Comparison of ENCODE assay signal across 26 mouse cellular contexts in the genomic region with DNA sequence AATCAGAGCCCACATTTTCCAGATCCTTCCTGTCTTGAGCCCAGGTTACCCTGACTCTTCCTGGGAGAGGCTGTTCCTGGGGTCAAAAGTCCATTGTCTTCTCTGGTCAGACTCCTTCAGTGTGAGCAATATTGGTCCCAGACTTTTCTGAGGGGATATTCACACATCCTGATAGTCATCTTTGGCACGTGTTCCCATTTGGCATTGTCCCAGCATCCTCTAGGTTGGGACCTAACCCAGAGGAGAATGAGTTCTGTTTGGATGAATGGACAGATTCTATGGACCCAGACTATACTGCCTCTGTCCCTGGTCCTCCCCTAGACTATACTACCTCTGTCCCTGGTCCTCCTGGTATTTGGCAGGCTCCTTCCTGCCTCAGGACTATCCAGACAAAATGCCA. TPM values are rescaled to one million over a fixed set of nuclear protein-coding genes. Genes with fewer than 3 reads are reported as not detected.
A peak's percentile ranks its signal among the peaks of the same experiment; 100 is the strongest.
DNase-seq lines count a peak whose midpoint lies in the region; ATAC-seq and TF ChIP-seq lines count a peak whose summit lies in the region.
"Had no signal": no experiment of that assay in that cellular context is flagged by ENCODE, and none has a peak within 500 bp of the region (broad histone marks: within the 10 kb centered on the region; RNA-seq: fewer than 3 reads in every experiment).

No protein-coding gene starts in this region.

- no peak for TF ChIP-seq CTCF in midbrain, postnatal 0 days (IDR thresholded peaks at IDR 0.05)

- no peaks in the 10 kb centered on the region for H3K27me3 ChIP-seq in forebrain, embryonic 16.5 days (replicated peaks; ENCODE audit: control insufficient read depth, insufficient read depth, low read length)
- no peaks in the 10 kb centered on the region for H3K27me3 ChIP-seq in forebrain, embryonic 10.5 days (ENCODE audit: poor library complexity, severe bottlenecking)
- H3K27me3 ChIP-seq in midbrain, postnatal 0 days (ENCODE audit: insufficient read depth, low read length): no peaks in the 10 kb centered on the region
- H3K27me3 ChIP-seq: embryonic facial prominence, embryonic 12.5 days; embryonic facial prominence, embryonic 15.5 days; forebrain, embryonic 12.5 days; forebrain, embryonic 15.5 days; heart, embryonic 13.5 days; hindbrain, embryonic 15.5 days; intestine, embryonic 15.5 days had no signal

- 57% methylated on average over 1 of the region's 1 CpGs for WGBS in forebrain, embryonic 16.5 days
- WGBS in forebrain, embryonic 10.5 days: 90% methylated on average over 1 of the region's 1 CpGs
- WGBS in midbrain, postnatal 0 days: 63% methylated on average over 1 of the region's 1 CpGs

- H3K27ac ChIP-seq in forebrain, embryonic 16.5 days (ENCODE audit: low read length): no peak overlapping the region
- no peak overlapping the region for H3K27ac ChIP-seq in forebrain, embryonic 10.5 days
- H3K27ac ChIP-seq in midbrain, postnatal 0 days (ENCODE audit: low read depth, low read length): no peak overlapping the region
- H3K27ac ChIP-seq: embryonic facial prominence, embryonic 12.5 days; embryonic facial prominence, embryonic 15.5 days; forebrain, embryonic 12.5 days; forebrain, embryonic 15.5 days; heart, adult 2 months; heart, embryonic 10.5 days; heart, embryonic 13.5 days; hindbrain, embryonic 15.5 days; intestine, embryonic 15.5 days had no signal

- no peak overlapping the region for H3K4me2 ChIP-seq in forebrain, embryonic 16.5 days (ENCODE audit: low read length)
- H3K4me2 ChIP-seq in midbrain, postnatal 0 days (ENCODE audit: low read depth, low read length, poor library complexity, severe bottlenecking): no peak overlapping the region
- H3K4me2 ChIP-seq: embryonic facial prominence, embryonic 12.5 days; embryonic facial prominence, embryonic 15.5 days; forebrain, embryonic 12.5 days; forebrain, embryonic 15.5 days; heart, embryonic 13.5 days; hindbrain, embryonic 15.5 days; intestine, embryonic 15.5 days had no signal

- ATAC-seq in cerebellum, adult (ENCODE audit: insufficient number of reproducible peaks, low FRiP score, low TSS enrichment): no peak
- 0 out of 2 replicates have a peak, but pooled peaks have one; percentile 9 for ATAC-seq in forebrain, embryonic 16.5 days
- ATAC-seq in midbrain, postnatal 0 days (ENCODE audit: low FRiP score): no peak
- ATAC-seq: CD4-positive, CD25-positive, alpha-beta regulatory T cell, adult 4 months; intestine, embryonic 15.5 days had no signal

- H3K36me3 ChIP-seq in forebrain, embryonic 16.5 days (ENCODE audit: control insufficient read depth, insufficient read depth): no peaks in the 10 kb centered on the region
- H3K36me3 ChIP-seq in forebrain, embryonic 10.5 days (replicated peaks): peaks cover 3% of the 10 kb centered on the region; the same call in 1 of the 2 replicates
- H3K36me3 ChIP-seq in midbrain, postnatal 0 days (ENCODE audit: insufficient read depth, low read length): no peaks in the 10 kb centered on the region
- H3K36me3 ChIP-seq: forebrain, embryonic 12.5 days; forebrain, embryonic 15.5 days; heart, embryonic 10.5 days; hindbrain, embryonic 15.5 days had no signal

- no peak overlapping the region for H3K4me3 ChIP-seq in forebrain, embryonic 16.5 days (replicated peaks; ENCODE audit: low read length)
- H3K4me3 ChIP-seq in forebrain, embryonic 10.5 days: no peak overlapping the region
- no peak overlapping the region for H3K4me3 ChIP-seq in midbrain, postnatal 0 days (ENCODE audit: low read depth, low read length)
- H3K4me3 ChIP-seq: embryonic facial prominence, embryonic 12.5 days; embryonic facial prominence, embryonic 15.5 days; forebrain, embryonic 12.5 days; forebrain, embryonic 15.5 days; heart, adult 2 months; heart, embryonic 10.5 days; heart, embryonic 13.5 days; hindbrain, embryonic 15.5 days; intestine, embryonic 15.5 days had no signal

- no peak overlapping the region for H3K9ac ChIP-seq in forebrain, embryonic 16.5 days (replicated peaks; ENCODE audit: low read depth, low read length)
- no peak overlapping the region for H3K9ac ChIP-seq in midbrain, postnatal 0 days (replicated peaks; ENCODE audit: low read length, poor library complexity, severe bottlenecking)
- H3K9ac ChIP-seq: embryonic facial prominence, embryonic 12.5 days; embryonic facial prominence, embryonic 15.5 days; forebrain, embryonic 12.5 days; forebrain, embryonic 15.5 days; heart, embryonic 13.5 days; hindbrain, embryonic 15.5 days; intestine, embryonic 15.5 days had no signal

- peak; percentile 48 for DNase-seq in cerebellum, adult 9-10 months
- no peak for DNase-seq in forebrain, embryonic 10.5 days (ENCODE audit: extremely low spot score, low spot score)
- peak; percentile 23 for DNase-seq in right cerebral cortex, postnatal 4 days
- no peak for DNase-seq in right cerebral cortex, postnatal 25 days
- DNase-seq in cerebellum, postnatal 25 days: peak; percentile 44 to 64
- DNase-seq in midbrain, postnatal 0 days (ENCODE audit: low spot score): no peak
- DNase-seq: adrenal gland, adult 2 months; adrenal gland, postnatal 14 days; gastrocnemius, postnatal 10 days; gastrocnemius, postnatal 36 days; heart, adult 2 months; heart, postnatal 14 days; heart, postnatal 4 days; kidney, adult 11 months had no signal

- H3K4me1 ChIP-seq in forebrain, embryonic 16.5 days (replicated peaks; ENCODE audit: control insufficient read depth, insufficient read depth, low read length): 0 out of 2 replicates have a peak, but pooled peaks cover 2% of the 10 kb centered on the region
- H3K4me1 ChIP-seq in forebrain, embryonic 10.5 days: peaks cover 12% of the 10 kb centered on the region
- no peaks in the 10 kb centered on the region for H3K4me1 ChIP-seq in midbrain, postnatal 0 days (ENCODE audit: insufficient read depth, low read length)
- H3K4me1 ChIP-seq: embryonic facial prominence, embryonic 12.5 days; forebrain, embryonic 15.5 days; hindbrain, embryonic 15.5 days; intestine, embryonic 15.5 days had no signal

- H3K9me3 ChIP-seq in forebrain, embryonic 16.5 days (ENCODE audit: control insufficient read depth, low read length): no peaks in the 10 kb centered on the region
- H3K9me3 ChIP-seq in forebrain, embryonic 10.5 days: no peaks in the 10 kb centered on the region
- H3K9me3 ChIP-seq in midbrain, postnatal 0 days (ENCODE audit: low read length): no peaks in the 10 kb centered on the region
- H3K9me3 ChIP-seq: embryonic facial prominence, embryonic 12.5 days; embryonic facial prominence, embryonic 15.5 days; forebrain, embryonic 12.5 days; forebrain, embryonic 15.5 days; heart, embryonic 10.5 days; heart, embryonic 13.5 days; hindbrain, embryonic 15.5 days; intestine, embryonic 15.5 days had no signal

RNA-seq across cellular contexts. Expression of gene Col27a1, which starts 53.8 kb away (rescaled TPM):
- 0.88 and 0.98 TPM in 2 replicates for polyA plus RNA-seq in forebrain, embryonic 16.5 days (2015; fragmentation: Nextera tagmentation; extraction: Ambion mirVana)
- polyA plus RNA-seq in forebrain, embryonic 10.5 days (2016; fragmentation: Nextera tagmentation; extraction: Ambion mirVana): 2.8 and 3.1 TPM in 2 replicates
- 3.9 and 4.8 TPM in 2 replicates for total RNA-seq in midbrain, postnatal 0 days (2014; rRNA removed)
- 0.85 and 0.88 TPM in 2 replicates for polyA plus RNA-seq in midbrain, postnatal 0 days (2015; fragmentation: Nextera tagmentation; extraction: Ambion mirVana)
- total RNA-seq: MEL had no signal

Comparison
In these comparisons a context has a peak if more than half of its experiments do, and no peak if none do; other contexts are left out.
1. DNase-seq: peak in cerebellum, adult 9-10 months (single experiment), right cerebral cortex, postnatal 4 days (single experiment) and cerebellum, postnatal 25 days (2 of 2); none in forebrain, embryonic 10.5 days (single experiment), right cerebral cortex, postnatal 25 days (single experiment) and midbrain, postnatal 0 days (single experiment).